Mouse (Mus musculus): ENCODE measurements around the gene Gm5142.

GRCm38 (mm10) chr14:59201604-59202215 is 23.2 kb upstream of the Gm5142 start:
- TF ChIP-seq CTCF (IDR thresholded peaks at IDR 0.05; ENCODE audit: insufficient read depth, low read length) (no peak), POLR2A (IDR thresholded peaks at IDR 0.05; ENCODE audit: borderline replicate concordance, extremely low read depth, low read depth, low read length) (no peak)

Measured in lung, adult 2 months (tissue).